Mouse (Mus musculus) left cerebral cortex, postnatal 4 days (tissue): ENCODE results near the gene Sipa1l3. TPM values are rescaled to one million over a fixed set of nuclear protein-coding genes. Genes with fewer than 3 reads are reported as not detected.

Experiments
- DNase-seq: peaks from one replicate; pipeline ENCODE4 v3.0.0-alpha.2; 2022
- intact Hi-C: fragments of 180-260 bp; cut with DNase I; formaldehyde crosslinking; loops from one replicate; pipeline ENCODE4 v1.15.1; 2025
- total RNA-seq, 2 experiments: library from RNA; stranded (reverse); gene quantifications; 2 replicates each; pipeline ENCODE4 v1.2.3; 2021

Gene Sipa1l3
- total RNA-seq, 2 experiments from 2014 or later: 58.2 to 58.4 TPM

DNA sequence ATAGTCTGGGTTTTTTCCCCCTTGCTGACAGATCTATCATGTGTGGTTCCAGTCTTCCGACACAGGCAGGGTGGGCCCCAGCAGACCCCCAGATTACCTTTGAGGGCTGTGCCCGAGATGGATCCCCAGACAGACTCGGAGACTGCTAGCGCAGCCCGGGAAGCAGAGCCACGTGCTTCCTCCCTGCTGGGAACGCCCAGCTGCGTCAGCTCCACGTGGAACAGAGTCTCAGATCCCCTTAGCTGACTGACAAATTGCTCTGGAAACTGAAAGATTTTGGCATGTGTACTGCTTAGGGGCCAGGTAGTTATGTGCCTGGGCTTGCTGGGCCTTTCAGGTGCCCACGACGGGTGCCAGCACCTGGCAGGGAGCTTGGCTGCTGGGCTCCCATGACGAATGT is 176.7 kb downstream of the Sipa1l3 start:
- intact Hi-C loops: no loop called here
- DNase-seq: no peak

DNA sequence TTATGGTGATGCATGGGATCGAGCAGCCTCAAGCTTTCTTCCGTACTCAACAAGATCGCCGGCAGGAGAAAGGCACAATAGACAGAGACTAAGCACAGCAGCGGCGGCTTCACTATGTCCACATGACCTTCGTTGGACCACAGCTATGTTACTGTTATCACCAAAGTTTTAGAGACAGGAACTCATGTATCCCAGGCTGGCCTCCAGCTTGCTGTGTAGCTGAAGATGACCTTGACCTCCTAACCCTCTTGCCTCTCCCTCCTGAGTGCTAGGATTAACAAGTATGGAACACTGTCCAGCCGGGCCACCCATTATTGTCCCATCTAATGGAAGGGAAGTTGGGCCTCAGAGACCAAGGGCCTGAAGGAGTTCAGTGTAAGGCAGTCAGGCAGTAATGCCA is 177.6 kb downstream of the Sipa1l3 start:
- intact Hi-C loops: no loop called here
- no peak for DNase-seq

DNA sequence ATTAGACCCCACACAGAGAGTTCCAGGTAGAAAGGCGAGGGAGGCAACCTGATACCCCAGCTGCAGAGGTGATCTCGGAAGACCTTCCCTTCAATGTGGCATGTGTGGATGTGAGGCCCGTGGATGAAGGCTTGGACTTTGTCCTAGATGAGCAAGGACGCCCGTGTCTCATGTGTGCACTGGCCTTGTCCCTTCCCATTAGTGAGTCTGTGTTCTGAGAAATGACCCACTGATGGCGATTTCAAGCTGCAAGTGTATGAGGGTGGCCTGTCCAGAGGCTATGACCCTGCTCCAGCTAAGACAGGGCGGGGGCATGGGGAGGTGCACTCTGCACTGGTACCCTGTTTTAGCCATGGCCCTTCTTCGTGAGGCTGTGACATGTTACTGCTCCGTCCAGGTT is 178.2 kb downstream of the Sipa1l3 start:
- intact Hi-C loops: no loop called here
- DNase-seq: no peak

DNA sequence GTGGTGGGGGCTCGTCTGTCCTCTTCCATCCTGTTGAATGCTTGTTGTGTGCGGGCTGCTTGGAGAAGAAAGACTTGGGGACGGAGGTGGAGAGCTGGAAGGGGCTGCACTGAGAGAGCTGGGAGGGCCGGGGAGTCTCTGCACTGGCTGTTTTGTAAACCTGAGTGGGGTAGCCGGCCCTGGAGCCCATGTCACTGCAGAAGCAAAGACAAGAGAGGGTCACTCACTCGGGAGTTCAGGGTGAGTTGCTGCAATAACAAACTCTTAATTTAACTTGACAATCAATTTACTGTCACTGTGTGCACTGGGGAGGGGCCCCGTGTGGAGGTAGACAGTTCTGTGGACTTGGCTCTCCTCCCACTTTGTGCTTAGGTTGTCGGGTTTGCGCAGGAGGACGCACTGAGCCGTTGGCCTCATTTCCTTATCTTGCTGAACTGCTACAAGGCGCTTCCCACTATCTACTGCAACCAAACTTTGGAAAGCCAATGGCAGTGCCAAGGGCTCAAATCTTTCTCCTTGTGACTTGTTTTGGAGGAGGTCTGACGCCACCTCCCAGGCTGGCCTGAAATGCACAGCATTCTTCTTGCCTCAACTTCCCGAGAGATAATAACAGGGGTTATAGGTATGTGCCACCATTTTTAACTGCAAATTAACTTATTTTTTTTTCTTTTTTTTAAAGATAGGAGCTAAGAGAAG is 179.3 kb downstream of the Sipa1l3 start:
- DNase-seq: no peak
- intact Hi-C loops: no loop called here

DNA sequence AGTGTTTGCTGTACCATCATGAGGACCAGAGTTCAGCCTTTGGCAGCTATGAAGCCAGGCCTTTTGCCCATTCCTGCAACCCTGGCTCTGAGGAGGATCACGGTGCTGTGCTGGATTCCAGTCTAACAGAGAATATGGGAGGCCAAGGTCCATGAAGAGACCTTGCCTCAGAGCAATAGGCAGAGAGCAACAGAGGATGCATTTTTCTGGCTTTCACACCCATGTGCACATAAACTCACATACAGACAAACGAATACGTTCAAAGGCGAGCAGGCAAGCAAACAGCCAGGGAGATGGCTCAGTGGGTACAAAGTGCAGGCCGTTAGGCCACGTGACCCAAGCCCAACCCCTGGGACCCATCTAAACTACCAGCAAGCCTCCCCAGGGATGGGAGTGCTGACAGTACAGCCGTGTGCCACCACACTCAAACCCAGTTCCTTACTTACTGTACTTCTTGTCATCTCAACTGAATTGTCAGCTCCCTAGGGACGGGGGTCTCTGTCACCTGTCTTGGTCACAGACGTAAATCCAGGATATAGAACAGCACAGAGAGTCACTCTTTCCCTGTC is 180.0 kb downstream of the Sipa1l3 start:
- no peak for DNase-seq
- intact Hi-C loops: no loop called here

DNA sequence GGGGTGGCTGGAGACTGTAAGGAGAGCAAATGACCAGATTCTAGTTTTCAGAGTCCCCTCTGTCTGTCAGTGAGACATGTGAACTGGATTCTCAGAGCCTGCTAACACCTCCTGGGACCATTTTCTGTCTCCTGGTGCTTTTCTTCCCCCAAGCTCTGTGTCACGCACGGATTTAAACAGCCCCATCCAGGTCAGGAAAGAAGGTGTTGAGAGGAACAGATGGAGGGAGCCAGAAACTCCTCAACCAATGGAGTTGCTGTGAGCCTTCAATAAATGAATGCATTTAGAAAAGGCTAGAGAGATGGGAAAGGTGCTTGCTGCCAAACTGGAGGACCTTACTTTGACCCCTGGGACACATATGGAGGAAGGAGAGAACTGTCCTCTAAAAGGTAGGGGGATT is 180.7 kb downstream of the Sipa1l3 start:
- intact Hi-C loops: no loop called here
- no peak for DNase-seq

DNA sequence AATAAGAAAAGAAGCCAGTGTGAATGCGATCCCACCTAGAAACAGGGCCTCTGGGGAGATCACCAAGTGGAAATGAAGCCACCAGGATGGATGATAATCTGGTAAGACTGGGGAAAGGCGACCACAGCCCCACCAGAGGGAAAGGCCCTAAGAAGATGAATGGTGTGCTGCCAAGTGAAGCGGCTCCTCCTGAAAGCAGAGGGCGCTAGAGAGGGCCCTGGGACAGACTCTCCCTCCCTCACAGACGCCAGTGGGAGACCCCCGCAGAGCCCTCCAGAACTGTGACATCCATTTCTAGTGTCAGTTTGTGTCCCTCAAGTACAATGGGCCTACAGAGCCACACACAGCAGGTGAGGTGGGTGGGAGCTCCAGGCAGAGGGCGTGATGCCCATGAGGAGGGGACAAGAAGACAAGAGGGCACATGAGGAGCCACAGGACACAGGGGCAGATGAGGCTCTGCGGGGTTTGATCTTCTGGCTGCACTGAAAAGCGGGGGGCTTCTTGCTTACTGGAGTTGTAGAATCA is 181.6 kb downstream of the Sipa1l3 start:
- intact Hi-C loops: no loop called here
- no peak for DNase-seq

DNA sequence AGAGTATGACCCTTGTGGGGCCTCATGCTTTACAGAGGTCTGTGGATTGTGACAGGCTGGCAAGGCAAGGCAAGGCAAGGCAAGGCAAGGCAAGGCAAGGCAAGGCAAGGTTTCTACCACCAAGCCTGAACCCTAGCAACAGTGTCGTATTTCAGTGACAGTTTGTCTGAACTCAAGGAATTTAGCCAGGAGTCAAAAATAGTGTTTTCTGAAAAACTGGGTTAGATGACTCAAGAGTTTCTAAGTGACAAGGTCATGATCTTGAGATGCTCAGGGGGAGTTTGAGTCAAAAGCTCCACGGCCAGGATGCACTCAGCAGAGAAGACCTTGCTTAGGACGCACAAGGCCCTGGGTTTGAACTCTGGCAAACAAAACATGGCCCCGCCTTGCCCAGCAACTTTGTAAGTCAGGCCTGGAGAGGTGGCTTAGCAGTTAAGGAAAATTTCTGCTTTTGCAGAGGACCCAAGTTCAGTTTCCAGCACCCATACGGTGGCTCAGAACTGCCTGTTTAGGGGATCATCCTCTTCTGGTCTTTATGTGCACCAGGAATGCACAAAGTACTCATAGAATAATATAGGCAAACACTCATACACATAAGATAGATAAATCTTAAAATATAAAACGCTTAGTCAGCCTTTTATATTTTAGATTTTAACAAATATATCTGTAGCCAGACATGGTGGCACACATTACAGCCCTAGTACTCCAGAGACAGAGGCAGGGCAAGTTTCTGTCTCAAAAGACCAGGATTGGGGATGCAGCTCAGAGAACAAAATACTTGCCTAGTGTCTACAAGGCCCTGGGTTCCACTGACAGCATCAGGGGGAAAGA is 182.4 kb downstream of the Sipa1l3 start:
- intact Hi-C loops: no loop called here
- no peak for DNase-seq

DNA sequence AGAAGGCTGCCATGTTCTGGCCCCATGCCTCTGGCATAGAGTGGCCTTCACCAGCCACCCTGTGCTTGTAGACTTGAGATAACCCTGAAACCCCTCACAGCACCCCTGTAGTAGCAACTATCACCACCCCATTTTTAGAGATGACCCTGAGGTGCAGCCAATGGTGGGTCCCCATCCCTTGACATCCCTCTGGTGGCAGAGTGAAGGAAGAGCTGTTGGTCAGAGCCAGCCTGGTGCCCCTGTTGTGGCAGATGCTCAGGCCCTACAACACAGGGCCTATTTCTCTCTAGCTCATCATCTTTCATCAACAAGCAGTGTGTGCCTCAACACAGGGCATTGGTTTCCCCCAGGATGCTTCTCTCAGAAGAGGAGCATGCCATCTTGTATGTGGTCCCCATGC is 183.2 kb downstream of the Sipa1l3 start:
- no peak for DNase-seq
- intact Hi-C loops: no loop called here

DNA sequence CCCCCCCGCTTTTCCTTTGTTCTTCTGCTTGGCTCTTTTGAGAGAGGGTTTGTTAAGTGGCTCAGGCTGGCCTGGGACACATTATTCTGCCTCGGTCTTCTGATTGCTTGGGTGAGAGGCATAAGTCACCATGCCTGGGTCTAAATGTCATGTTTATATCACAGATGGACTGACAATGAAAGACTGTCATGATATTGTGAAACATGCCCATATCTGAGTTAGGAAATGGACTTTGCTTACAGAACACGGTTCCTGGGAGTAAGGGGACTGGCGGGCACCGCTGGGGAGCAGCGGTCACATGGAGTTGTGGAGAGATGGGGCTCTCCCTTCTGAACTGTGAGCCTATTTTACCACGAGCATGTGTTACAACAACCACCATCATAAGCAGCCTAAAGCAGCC is 184.3 kb downstream of the Sipa1l3 start:
- intact Hi-C loops: no loop called here
- no peak for DNase-seq

DNA sequence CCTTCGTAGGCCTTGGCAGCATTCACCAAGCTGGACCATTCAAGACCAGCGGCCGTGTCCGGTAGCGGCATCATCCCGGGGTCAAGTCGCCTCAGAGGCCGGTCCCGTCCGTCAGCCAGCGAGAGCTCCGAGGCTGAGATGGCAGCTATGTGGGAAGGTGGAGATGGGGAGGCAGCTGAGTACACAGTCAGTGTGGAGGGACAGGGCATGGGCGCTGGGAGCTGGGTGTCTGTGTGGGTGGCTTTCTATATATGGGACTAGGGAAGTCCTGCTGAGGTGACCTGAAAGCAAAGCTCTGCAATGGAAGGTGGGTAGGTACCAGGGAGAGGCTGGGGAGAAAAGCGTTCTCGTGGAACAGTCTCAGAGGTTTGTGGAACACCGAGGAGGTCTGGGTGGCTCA is 189.5 kb downstream of the Sipa1l3 start:
- no peak for DNase-seq

DNA sequence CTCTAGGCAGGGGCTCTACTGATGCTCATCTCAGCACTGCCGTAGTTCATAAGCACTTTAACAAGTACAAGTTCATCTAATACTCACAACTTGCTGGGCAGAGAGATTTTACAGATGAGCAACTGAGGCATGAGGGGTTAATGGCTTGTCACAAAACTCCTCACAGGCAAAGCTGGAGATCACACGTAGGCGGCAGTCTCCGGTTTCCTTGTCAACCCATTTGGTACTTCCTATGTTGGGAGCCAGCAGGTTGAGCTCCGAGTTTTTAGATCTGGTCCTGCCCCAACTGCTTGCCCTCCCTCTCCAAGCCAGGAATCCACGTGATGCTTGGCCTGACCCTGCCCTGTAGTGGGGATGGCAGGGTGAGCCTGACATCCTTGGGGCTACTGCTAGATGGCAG is 191.4 kb downstream of the Sipa1l3 start:
- no peak for DNase-seq
- intact Hi-C loops: no loop called here

More for the DNA sequence above, 189.5 kb downstream of the Sipa1l3 start:
- intact Hi-C loops: no loop called here

DNA sequence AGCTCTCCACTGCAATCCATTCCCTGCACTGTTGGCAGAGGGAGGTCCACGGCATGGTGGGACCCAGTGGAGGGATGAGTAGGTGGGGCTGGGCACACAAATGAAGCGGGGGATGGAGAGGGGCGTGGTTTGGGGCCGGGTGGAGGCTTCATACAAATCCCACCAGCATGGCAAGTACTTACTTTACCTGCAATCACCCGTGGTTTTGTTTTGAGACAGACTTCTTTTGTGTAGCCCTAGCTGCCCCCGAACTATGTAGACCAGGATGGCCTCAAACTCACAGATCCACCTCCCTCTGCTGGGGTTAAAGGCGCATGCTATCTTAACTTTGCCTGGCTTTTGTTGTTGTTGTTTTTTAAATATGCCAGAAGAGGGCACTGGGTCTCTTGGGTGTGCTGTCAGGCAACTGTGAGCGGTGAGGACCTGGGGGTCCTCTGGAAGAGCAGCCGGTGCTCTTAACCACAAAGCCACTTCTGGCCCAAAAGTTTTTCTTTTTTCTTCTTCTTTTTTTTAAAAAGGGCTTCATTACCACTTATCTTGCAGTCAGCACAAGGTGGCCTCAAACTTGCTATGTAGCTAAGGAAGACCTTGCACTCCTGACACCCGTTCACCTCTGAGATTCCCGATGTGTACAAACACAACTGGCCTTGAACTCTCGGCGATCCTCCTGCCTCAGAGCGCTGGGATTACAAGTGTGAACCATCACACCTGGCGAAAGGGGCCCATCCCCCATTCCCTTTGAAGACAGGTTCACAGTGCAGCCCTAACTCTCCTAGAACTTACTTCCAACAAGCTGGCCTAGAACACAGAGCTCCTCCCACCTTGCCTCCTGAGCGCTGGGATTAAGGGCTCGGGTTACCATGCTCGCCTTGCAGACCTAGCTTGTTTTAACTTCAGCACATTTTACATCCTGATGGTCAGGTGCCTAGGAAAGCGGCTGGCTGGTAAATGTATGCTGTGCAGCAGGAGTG is 198.8 kb downstream of the Sipa1l3 start:
- no peak for DNase-seq
- intact Hi-C loops: no loop called here

DNA sequence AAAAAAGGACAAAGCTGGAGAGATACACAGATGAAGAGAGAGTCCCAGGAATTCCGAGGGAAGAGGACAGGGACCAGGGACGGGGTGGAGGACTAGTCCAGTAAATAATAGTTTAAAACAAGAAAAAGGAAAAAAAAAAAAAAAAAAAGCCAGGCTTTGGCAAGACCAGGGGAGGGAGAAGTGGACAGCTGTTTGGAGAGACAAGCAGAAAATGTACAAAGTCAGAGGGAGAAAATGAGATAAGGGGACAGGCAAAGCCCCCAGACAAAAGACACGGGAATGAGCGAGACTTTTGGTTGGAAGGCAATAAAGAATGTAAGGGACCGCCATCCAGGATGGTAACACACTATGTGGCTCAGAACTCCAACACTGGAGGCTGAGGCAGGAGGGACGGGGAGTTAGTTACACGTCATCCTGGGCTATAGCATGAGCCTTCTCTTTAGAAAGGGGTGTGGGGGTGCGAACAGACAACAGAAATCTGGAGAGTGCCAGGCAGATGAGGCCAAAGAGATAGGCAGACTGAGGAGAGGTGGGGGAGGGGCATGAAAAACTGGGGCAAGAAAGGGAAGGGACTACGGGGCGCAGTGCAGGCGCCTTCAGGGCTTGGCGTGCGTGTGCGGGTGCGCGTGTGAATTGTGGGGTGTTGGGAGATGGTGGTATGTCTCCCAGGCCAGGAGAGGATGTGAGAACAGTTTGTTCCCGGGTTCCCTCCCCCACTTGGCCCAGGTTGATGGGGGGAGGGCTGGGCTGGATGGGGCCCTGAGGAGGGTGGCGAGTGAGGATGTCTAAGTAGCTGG is 200.1 kb downstream of the Sipa1l3 start:
- DNase-seq: no peak
- intact Hi-C loops: no loop called here

DNA sequence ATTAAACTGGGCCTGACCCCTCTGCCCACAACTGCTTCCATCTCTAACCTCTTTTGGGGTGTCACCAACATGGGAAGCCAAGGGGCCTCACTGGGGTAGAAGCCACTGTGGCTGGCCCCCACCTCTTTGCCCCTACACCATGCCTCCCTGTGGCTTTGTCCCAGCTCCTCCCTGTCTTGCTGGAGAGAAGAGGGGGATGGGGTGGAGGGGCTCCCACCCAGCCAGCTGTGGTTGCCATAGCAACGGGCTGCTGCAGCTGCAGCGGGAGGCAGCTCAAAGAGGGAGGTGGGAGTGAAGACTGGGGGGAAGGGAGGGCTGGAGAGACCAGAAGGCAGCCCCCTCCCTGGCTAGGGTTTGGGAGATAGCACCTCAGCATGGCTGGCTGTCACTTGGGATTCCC is 200.9 kb downstream of the Sipa1l3 start:
- intact Hi-C loops: no loop called here

DNA sequence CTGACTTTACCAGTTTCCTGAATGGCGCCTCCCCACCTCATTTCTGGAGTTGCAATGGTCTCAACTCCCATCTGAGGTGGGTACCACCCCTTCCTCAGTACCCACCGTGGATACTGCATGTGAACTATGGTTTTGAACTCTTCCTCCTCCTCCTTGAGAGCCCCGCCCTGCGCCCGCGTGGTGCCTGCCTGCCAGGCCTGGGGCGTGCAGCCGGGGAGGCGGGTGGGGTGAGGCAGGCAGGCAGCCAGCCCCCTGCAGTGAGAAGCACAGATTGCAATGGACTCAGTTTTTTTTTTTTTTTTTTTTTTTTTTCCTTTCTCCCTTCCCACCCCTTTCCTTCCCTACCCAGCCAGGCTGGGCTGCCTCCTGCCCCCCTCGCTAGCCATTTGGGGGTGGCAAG is 201.5 kb downstream of the Sipa1l3 start:
- intact Hi-C loops: no loop called here
- DNase-seq: peak; percentile 78

More for the DNA sequence above, 200.9 kb downstream of the Sipa1l3 start:
- no peak for DNase-seq

DNA sequence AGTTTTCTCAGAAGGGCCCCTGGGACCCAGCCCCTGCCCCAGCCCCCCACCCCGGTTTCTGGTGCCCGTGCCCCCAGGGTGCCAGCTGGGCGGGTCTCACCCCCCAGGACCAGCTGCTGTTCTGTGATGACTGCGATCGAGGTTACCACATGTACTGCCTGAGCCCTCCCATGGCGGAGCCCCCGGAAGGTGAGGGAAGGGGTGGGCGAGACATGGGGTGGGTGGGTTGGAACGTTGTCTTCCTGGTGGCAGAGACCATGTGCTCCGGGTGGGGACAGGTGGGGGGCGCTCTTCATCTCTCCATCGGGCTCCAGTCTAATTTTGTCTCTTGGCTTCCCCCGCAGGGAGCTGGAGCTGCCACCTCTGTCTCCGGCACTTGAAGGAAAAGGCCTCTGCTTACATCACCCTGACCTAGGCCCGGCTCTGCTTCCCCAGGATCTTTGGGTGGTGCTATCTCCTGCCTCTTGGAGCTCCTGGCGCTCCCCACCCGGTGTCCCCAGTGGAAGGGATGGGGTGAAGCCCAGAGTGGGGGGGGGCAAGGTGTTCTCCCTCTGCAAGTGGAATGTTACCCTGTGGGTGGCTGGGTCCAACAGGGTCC is 202.2 kb downstream of the Sipa1l3 start:
- no peak for DNase-seq
- intact Hi-C loops: no loop called here

DNA sequence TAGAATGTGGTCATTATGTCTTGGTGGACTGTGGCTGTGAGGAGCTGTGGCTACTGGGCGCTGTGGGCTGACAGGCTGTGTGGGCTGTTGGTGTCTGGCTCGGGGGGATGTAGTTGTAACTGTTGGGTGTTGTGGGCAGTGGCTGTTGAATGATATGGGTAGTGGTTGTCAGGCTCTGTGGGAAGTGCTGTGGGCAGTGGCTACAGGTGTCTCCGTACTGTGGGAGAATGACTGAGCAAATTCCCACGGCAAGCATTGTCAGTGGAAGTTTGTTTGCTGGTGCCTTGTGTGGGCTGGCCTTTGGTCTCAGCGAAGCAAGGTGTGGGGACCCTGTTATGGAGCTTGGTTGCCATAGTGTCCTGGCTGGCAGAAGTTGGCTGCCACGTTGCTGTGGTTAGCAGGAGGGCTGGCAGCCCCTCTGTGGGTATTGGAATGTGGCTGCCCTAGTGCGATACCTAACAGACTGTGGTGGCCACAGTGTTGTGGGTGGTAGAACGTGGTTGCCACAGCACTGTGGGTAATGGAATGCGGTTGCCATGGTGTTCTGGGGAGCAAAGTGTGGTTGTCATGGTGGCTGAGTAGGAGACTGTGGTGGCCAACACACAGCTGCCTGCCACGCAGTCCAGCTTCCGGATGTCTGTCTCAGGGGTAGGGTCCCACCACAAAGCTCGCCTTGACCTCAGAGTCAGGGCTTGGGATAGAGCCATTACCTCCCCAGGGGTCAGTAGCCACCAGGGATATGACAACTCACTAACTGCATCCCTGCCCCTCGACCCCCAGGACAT is 203.4 kb downstream of the Sipa1l3 start:
- intact Hi-C loops: no loop called here
- DNase-seq: no peak
